Mouse (Mus musculus) kidney, adult 2 months (tissue): Measurements from ENCODE around the gene Zic2.

Experiments
- CTCF ChIP-seq: fragments of 200-500 bp; conservative IDR thresholded peaks from 2 replicates; pipeline ENCODE4 v1.5.1; 2011; ENCODE audit warnings: low read depth, mild to moderate bottlenecking, control low read depth, low read length, moderate library complexity, mixed read lengths; ENCODE audit not compliant: insufficient read depth, insufficient read length
- POLR2A ChIP-seq: fragments of 200-500 bp; IDR thresholded peaks from one replicate; pipeline ENCODE4 v1.6.1; 2011; ENCODE audit warnings: low read depth, low read length, control low read depth

- TF ChIP-seq CTCF (no peak), POLR2A (no peak)
Observed at GRCm38 (mm10) chr14:122459776-122460175, 15.5 kb upstream of the Zic2 start.
